Mouse (Mus musculus) kidney, adult 2 months (tissue): ENCODE data around the gene Rasgrp1.

Experiments
- CTCF ChIP-seq: fragments of 200-500 bp; conservative IDR thresholded peaks from 2 replicates; pipeline ENCODE4 v1.5.1; 2011; ENCODE audit warnings: low read depth, mild to moderate bottlenecking, control low read depth, low read length, moderate library complexity, mixed read lengths; ENCODE audit not compliant: insufficient read depth, insufficient read length
- POLR2A ChIP-seq: fragments of 200-500 bp; IDR thresholded peaks from one replicate; pipeline ENCODE4 v1.6.1; 2011; ENCODE audit warnings: low read depth, low read length, control low read depth

DNA sequence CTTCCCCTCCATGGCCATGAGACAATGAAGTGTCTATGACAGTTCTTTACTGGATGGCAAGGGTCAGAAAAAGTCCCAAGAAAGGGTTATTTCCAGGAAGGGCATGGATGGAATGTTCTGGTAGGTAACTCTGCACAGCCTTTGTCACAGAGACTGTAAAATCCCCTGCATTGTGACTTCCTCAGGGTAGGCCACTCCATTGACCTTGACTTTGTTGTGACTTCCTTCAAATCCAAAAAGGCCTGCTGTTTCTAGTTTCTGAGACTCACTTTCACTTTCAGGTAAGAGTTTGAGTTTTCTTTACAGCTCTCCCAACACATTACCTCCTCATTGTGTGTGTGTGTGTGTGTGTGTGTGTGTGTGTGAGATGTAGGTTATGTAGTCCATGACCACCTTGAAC is 15.1 kb upstream of the Rasgrp1 start:
- TF ChIP-seq CTCF (no peak), POLR2A (no peak)
